Mouse (Mus musculus) CH12.LX (cell line): Measurements from ENCODE around the gene Mest.

Experiments used
- HCFC1 ChIP-seq: IDR thresholded peaks from 2 replicates; pipeline ENCODE4 v1.6.1; 2012; ENCODE audit warnings: low read depth, mild to moderate bottlenecking, inconsistent platforms, low read length, improper control_type of control experiment
- ZKSCAN1 ChIP-seq: IDR thresholded peaks from 2 replicates; pipeline ENCODE4 v1.6.1; 2012; ENCODE audit warnings: low read depth, inconsistent platforms, low read length, improper control_type of control experiment, borderline replicate concordance

DNA sequence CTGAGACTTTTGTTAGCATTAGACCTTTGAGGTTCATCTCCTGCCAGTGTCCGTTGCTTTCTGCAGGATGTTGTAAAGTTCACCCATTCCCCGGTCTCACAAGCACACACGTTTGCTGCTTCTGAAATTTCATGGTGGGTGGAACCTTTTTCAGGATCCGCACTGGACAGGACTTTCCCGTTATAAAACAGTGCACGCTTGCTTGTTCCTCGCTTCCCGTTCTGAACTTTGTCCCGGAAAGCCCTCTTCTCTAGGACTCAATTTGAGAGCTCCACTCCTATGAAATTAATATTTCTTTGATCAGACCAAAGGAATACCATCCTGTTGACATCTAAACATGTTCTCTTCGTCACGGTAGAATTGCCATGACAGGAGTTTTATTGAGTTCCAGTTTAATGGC is 9.5 kb upstream of the Mest start:
- no peak for TF ChIP-seq ZKSCAN1
- TF ChIP-seq HCFC1: no peak
